Mouse (Mus musculus) hindbrain, postnatal 0 days (tissue): ENCODE measurements around the gene Rsrp1. TPM values are rescaled to one million over a fixed set of nuclear protein-coding genes. Genes with fewer than 3 reads are reported as not detected.

Experiments
- ATAC-seq: fragments of 200-750 bp; cut with Nextera tagmentation; 2 replicates; pipeline ENCODE4 v1.8.0; 2017; ENCODE audit warnings: mild to moderate bottlenecking, moderate TSS enrichment, moderate library complexity
- DNase-seq: peaks from one replicate; pipeline ENCODE4 v3.0.0-alpha.2; 2015; ENCODE audit warnings: low spot score
- H3K27ac ChIP-seq: fragments of 300-500 bp; sonication (generic); 2 replicates; pipeline ENCODE4 v1.5.1; 2014; ENCODE audit warnings: mild to moderate bottlenecking
- H3K27me3 ChIP-seq: fragments of 300-500 bp; sonication (generic); 2 replicates; pipeline ENCODE4 v1.6.1; 2014; ENCODE audit warnings: low read length, mixed read lengths; ENCODE audit not compliant: insufficient read depth
- H3K36me3 ChIP-seq: fragments of 300-500 bp; sonication (generic); 2 replicates; pipeline ENCODE4 v1.6.1; 2014; ENCODE audit warnings: low read length, mixed read lengths; ENCODE audit not compliant: insufficient read depth
- H3K4me1 ChIP-seq: fragments of 300-500 bp; sonication (generic); 2 replicates; pipeline ENCODE4 v1.6.1; 2014; ENCODE audit warnings: antibody characterized with exemption, low read length, mixed read lengths; ENCODE audit not compliant: insufficient read depth
- H3K4me2 ChIP-seq: fragments of 300-500 bp; sonication (generic); 2 replicates; pipeline ENCODE4 v1.6.1; 2014; ENCODE audit warnings: low read depth, mild to moderate bottlenecking, low read length, moderate library complexity, mixed read lengths
- H3K4me3 ChIP-seq: fragments of 300-500 bp; sonication (generic); 2 replicates; pipeline ENCODE4 v1.5.1; 2014; ENCODE audit warnings: low read length
- H3K9ac ChIP-seq: fragments of 300-500 bp; sonication (generic); replicated peaks from 2 replicates; pipeline ENCODE4 v1.6.1; 2014; ENCODE audit warnings: mild to moderate bottlenecking, low read length, moderate library complexity, mixed read lengths
- H3K9me3 ChIP-seq: fragments of 300-500 bp; sonication (generic); 2 replicates; pipeline ENCODE4 v1.6.1; 2016; ENCODE audit warnings: low read length, mixed read lengths
- CTCF ChIP-seq: IDR thresholded peaks from 2 replicates; pipeline ENCODE4 v1.5.1; 2016; ENCODE audit warnings: antibody characterized with exemption, control low read depth, low read depth
- WGBS: fragments of 180-500 bp; shearing (Covaris S2); extraction: QIAGEN DNeasy Blood & Tissue Kit; methylation state at CpG from one replicate; pipeline ENCODE4 v1.1.7; 2014; 5-methylcytosine and 5-hydroxymethylcytosine counted together
- polyA plus RNA-seq: library from polyadenylated mRNA; unstranded; fragments of >200 nt; fragmentation: Nextera tagmentation; extraction: Ambion mirVana; gene quantifications from 2 replicates; pipeline ENCODE4 v1.2.1, GENCODE M21; 2015
- total RNA-seq: library from RNA; depleted of rRNA; stranded (reverse); fragments of >200 nt; gene quantifications from 2 replicates; pipeline ENCODE4 v1.2.3, GENCODE M21; 2014

Gene Rsrp1
- total and polyA plus RNA-seq, 2 experiments from 2014 or later, result 112 to 256 TPM

- no peak for ATAC-seq
- 96% methylated on average over 6 of the region's 6 CpGs for WGBS
These were observed 2.8 kb upstream of the Rsrp1 start for GRCm38 (mm10) chr4:134920631-134921030.

DNA sequence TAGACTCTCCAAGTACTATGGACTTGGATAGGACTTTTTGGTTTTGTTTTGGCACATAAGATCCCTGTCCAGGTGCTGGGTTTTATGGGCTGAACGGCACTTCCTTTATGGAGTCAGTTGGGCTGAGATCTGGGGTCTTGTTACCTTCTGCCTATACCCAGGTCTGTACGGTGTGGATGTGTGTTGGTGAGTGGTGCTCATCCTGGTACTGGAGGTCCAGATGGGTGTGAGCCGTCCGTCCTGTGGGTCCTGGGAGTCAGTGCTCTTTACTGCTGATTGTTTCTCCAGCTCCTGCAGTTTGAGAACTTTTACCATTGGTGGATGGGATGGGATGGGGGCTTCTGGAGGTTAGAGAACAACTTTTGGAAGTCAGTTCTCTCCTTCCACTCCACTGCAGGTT lies 1.7 kb upstream of the Rsrp1 start:
- peaks cover 14% of the 10 kb centered on the region; the same call in 1 of the 2 replicates for H3K36me3 ChIP-seq
- no peaks in the 10 kb centered on the region for H3K9me3 ChIP-seq
- no peaks in the 10 kb centered on the region for H3K4me1 ChIP-seq
- H3K27me3 ChIP-seq, result no peaks in the 10 kb centered on the region
- no peak overlapping the region for H3K27ac ChIP-seq
- H3K4me3 ChIP-seq, result no peak overlapping the region
- 96% methylated on average over 4 of the region's 4 CpGs for WGBS
- DNase-seq (no peak), ATAC-seq (no peak)
- no peak for TF ChIP-seq CTCF
- no peak overlapping the region for H3K9ac ChIP-seq
- H3K4me2 ChIP-seq, result no peak overlapping the region

More at GRCm38 (mm10) chr4:134920631-134921030, 2.8 kb upstream of the Rsrp1 start:
- Histone ChIP-seq H3K9ac (no peak overlapping the region), H3K27me3 (no peaks in the 10 kb centered on the region), H3K27ac (no peak overlapping the region), H3K9me3 (no peaks in the 10 kb centered on the region), H3K36me3 (peaks cover 5% of the 10 kb centered on the region; the same call in 1 of the 2 replicates), H3K4me3 (no peak overlapping the region), H3K4me2 (no peak overlapping the region), H3K4me1 (no peaks in the 10 kb centered on the region)
- no peak for TF ChIP-seq CTCF
- DNase-seq, result no peak

DNA sequence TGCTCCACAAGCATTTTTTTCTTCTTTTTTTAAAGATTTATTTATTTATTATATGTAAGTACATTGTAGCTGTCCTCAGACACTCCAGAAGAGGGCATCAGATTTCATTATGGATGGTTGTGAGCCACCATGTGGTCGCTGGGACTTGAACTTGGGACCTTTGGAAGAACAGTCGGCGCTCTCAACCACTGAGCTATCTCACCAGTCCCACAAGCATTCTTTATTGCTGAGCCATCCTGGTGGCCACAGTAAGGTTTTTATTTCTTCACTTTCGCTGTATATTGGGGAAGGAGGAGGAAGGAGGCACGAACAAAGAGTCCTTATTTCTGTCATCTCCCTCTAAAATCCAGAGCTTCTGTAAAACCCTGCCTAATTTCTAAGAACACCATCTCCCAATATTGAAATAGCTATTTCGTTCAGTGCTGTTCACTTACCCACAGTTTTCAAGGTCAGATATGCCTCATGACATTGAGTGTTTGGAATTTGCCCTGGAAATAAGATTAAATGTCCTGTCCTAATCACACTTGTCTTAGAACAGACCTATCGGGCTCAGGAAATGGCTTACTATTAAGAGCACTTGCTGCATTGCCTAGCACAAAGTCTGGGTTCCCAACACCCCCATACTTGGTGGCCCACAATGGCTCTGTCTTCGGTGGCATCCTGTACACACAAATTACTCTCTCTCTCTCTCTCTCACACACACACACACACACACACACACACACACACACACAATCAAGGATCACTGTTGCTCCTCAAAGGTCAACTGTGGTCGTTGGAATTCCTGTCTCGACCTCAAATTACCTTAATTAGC lies 1.1 kb upstream of the Rsrp1 start:
- Histone ChIP-seq H3K27ac (peak overlapping the region; percentile 96), H3K27me3 (no peaks in the 10 kb centered on the region), H3K4me3 (peak overlapping the region; percentile 80), H3K36me3 (peaks cover 18% of the 10 kb centered on the region), H3K4me2 (peak overlapping the region; percentile 92), H3K9me3 (no peaks in the 10 kb centered on the region), H3K4me1 (no peaks in the 10 kb centered on the region), H3K9ac (peak overlapping the region; percentile 97)
- DNase-seq (no peak), ATAC-seq (no peak)
- TF ChIP-seq CTCF, result 0 out of 2 replicates have a peak, but pooled peaks have one; percentile 2
- WGBS, result 57% methylated on average over 10 of the region's 10 CpGs

GRCm38 (mm10) chr4:134922925-134923244 lies 507 bp upstream of the Rsrp1 start:
- H3K9ac ChIP-seq, result peak overlapping the region; percentile 97
- H3K4me2 ChIP-seq, result peak overlapping the region; percentile 92
- H3K36me3 ChIP-seq, result peaks cover 24% of the 10 kb centered on the region
- peak overlapping the region; percentile 80 for H3K4me3 ChIP-seq
- peak overlapping the region; percentile 96 for H3K27ac ChIP-seq
- DNase-seq (peak; percentile 76), ATAC-seq (peak; percentile 57; the same call in 1 of the 2 replicates)
- no peaks in the 10 kb centered on the region for H3K9me3 ChIP-seq
- TF ChIP-seq CTCF, result 0 out of 2 replicates have a peak, but pooled peaks have one; percentile 4
- no peaks in the 10 kb centered on the region for H3K27me3 ChIP-seq
- 0% methylated on average over 13 of the region's 13 CpGs for WGBS
- no peaks in the 10 kb centered on the region for H3K4me1 ChIP-seq

DNA sequence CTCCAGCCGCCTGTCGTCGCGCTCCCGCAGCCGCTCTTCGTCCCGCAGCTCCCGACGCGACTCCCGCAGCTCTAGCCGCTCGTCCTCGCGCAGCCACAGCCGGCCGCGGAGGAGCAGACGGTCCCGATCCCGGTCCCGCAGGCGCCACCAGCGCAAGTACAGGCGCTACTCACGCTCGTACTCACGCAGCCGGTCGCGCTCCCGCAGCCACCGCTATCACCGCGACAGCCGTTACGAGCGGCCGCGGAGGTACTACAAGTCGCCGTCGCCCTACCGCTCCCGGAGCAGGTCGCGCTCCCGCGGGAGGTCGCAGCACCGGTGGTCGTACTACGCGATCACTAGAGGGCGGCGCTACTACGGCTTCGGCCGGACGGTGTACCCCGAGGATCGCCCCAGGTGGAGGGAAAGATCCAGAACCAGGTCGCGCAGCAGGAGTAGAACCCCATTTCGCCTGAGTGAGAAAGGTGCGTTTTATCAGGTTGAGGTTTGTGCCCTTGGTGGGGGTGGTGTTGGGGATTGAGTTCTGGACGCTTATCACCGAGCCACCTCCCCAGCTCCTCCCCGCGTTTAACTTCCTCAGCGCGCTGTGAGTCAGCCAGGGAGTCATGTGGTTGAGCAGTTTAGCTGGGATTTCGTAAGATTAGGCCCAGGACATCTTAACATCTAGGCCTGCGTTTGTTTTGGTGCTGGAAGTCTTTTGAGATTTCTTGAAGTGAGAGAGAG lies 788 bp downstream of the Rsrp1 start:
- peak; percentile 25 for TF ChIP-seq CTCF
- ATAC-seq (peak; percentile 38), DNase-seq (peak; percentile 50)
- Histone ChIP-seq H3K9me3 (no peaks in the 10 kb centered on the region), H3K36me3 (peaks cover 32% of the 10 kb centered on the region), H3K4me3 (peak overlapping the region; percentile 80), H3K4me2 (peak overlapping the region; percentile 92), H3K27me3 (no peaks in the 10 kb centered on the region), H3K9ac (peak overlapping the region; percentile 97), H3K4me1 (no peaks in the 10 kb centered on the region), H3K27ac (peak overlapping the region; percentile 96)
- whole genome bisulfite sequencing, result 1% methylated on average over 73 of the region's 75 CpGs

- H3K27ac ChIP-seq, result no peak overlapping the region
- no peaks in the 10 kb centered on the region for H3K27me3 ChIP-seq
- 0 out of 2 replicates have a peak overlapping the region, but pooled peaks have one; percentile 10 for H3K9ac ChIP-seq
- H3K4me2 ChIP-seq, result peak overlapping the region; percentile 92
- WGBS, result 64% methylated on average over 8 of the region's 8 CpGs
- peaks cover 32% of the 10 kb centered on the region for H3K36me3 ChIP-seq
- no peaks in the 10 kb centered on the region for H3K4me1 ChIP-seq
- no peak for TF ChIP-seq CTCF
- H3K4me3 ChIP-seq, result peak overlapping the region; percentile 80
- H3K9me3 ChIP-seq, result no peaks in the 10 kb centered on the region
- DNase-seq, result no peak
- ATAC-seq, result no peak
These were observed 1.8 kb downstream of the Rsrp1 start for GRCm38 (mm10) chr4:134925206-134925605.
